Mouse (Mus musculus): ENCODE data around the gene Gm9972.

Gene Gm9972

DNA sequence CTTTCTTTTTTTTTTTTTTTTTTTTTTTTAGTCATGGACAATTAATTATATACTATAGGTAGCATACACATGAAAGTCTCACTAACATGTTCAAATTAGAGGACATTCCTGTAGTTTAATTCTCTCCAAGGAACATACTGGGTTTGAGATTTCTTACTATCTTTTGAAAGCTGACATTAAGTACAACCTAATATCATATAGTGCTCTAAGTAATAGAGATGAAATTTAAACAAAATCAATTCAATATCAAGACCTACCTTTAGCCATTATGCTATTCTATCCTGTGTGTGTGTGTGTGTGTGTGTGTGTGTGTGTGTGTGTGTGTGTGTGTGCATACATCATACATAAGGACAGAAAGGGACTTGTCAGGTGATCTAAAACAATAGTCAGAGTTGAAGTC is at the start of gene Gm9972:
TSS of gene Gm9972 (plus strand) at position 301 of the 400 bp plus-strand sequence.
- no peak for DNase-seq

GRCm38 (mm10) chr11:42999188-42999587 is 36.4 kb upstream of the Gm9972 start:
- DNase-seq: peak; percentile 32

GRCm38 (mm10) chr11:43011941-43012340 is 23.6 kb upstream of the Gm9972 start:
- DNase-seq: no peak

- no peak for DNase-seq
Measured at GRCm38 (mm10) chr11:43012980-43013379, 22.6 kb upstream of the Gm9972 start.

DNA sequence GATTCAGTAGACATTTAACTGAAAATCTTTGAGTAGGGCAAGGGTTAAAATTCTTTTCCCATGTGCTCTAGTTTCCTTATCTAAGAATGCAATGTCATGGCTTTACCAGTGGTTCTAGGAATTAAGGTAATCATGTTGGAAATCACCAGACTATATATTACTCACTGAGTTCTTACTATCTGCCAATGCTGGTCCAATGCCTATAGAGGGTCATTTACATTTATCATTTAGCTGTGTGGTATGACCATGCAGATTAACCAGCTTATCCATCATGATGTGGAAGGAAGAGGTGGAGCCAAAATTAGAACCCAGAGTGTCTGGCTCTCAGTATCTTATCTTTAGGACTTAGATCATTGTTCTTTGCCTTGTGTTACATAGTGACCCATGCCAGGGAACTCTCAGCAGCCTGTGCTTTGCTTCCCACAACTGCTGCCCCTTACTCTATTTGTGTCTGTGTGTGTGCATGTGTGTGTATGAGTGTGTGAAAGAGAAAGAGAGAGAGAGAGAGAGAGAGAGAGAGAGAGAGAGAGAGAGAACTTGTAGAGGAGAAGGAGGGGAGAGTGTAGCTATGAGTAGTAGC is 12.3 kb upstream of the Gm9972 start:
- DNase-seq: no peak

GRCm38 (mm10) chr11:43029813-43030212 is 5.7 kb upstream of the Gm9972 start:
- no peak for DNase-seq

DNA sequence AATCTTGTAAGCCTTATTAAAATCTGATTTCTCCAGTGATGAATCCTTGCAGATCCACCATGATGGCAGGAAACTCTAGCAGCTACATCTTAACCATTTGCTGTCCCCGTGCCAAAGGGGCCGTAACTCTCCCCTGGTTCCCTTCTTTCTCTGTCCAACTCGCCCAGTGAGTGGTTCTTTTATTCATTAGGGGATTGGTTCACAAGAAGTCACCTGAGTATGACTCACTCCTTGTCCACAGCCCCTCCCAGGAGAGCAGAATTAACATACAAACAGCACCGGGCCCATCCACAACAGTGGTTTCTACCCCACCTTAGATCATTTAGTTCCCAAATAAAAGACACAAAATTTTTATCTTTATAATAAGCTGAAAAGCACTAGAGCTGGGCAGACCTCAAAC is 3.4 kb upstream of the Gm9972 start:
- DNase-seq: no peak

DNA sequence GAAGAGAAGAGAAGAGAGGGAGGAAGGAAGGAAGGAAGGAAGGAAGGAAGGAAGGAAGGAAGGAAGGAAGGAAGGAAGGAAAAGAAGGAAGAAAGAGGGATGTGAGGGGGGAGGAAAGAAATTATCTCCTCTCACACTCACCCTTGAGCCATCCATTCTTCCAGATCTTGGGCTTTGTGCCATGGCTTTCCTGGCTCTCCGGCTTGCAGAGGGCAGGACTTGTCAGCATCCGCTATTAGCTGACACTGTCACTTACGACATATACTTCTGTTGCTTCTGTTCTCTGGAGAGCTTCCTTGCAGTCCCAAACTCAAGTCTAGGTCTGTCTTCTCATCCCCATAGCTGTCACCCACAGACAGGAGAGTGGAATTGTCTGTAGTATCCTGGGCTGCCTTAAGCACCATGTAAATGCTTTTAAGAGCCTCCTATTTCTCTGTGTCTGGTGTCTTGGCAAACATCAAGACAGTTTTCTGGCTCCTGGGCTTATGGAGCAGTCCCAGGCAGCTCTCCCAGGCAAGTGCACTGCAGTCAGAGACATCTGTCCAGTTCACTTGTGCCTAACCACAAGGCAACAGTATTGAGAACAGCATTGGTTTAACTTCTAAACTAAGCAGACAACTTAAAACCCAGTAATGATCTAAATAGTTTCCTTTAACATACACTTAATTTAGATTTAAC is 10.5 kb downstream of the Gm9972 start:
- no peak for DNase-seq

GRCm38 (mm10) chr11:43049363-43049762 is 13.8 kb downstream of the Gm9972 start:
- no peak for DNase-seq

DNA sequence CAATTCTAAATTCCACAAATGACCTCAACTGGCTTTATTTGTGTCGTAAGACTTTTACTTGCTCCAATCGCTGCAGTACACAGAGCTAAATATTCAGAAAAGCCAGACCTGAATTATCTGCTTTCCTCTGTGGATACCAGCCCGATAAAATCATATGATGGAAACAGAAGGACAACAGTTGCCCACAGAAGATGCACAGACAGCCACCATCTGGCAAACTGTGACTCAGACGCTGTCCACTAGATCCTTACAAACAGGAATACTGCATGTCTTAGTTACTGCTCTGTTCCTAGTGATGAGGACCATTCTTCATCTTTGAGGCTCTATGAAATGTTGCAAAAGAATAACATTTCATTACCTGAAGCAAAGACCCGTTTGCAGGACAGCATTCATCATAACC is 19.4 kb downstream of the Gm9972 start:
- DNase-seq: no peak

DNA sequence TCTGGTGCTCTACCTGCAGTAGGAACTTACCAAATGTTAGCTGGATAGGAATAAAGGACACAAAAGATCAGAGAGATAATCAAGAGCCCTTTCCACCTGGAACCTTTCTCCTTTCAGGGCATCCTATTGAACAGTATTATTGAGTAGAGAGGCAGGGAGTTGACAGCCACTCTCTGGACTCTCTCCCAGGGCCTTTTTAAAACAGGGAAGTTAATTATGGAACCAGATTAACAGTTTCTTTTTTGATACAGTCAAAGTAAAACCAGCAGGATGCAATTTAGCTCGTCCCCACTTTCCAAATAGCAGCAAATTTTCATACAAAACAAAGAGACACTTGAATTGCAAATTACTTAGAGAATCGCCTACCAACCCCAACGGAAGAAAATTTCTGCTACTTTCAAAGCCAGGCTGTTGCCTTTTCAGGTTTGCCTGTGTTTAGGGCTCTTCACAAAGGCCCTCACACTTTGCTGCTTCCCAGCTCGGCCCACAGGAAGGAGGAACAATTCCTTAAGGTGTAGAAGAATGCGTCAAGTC is 24.0 kb downstream of the Gm9972 start:
- no peak for DNase-seq

DNA sequence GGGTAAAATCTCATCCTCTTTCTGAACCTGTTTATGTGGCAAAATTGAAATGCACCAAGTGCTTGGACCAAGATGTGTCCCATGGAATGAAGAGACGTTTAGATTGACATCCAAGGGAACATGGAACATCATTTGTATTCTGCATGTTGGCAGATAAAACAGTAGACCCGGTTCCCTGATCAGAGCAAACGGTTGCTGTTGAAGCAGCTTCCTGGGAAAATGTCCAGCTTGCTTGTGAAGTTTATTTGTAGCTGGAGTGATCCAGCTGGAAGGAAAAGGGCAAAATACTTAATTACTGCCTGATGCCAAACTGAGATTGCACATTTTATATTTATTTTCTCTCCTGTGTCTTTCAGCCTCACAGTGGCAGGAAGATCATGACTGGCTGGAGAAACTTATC is 26.7 kb downstream of the Gm9972 start:
- no peak for DNase-seq

GRCm38 (mm10) chr11:43086309-43087050 is 50.9 kb downstream of the Gm9972 start:
- DNase-seq: no peak

All from embryo, embryonic 11 days (tissue).